In genomic region chr12:86973216-86973615, GRCm38 (mm10) we compare ENCODE assay signal across 9 mouse cellular contexts. TPM values are rescaled to one million over a fixed set of nuclear protein-coding genes. Genes with fewer than 3 reads are reported as not detected.
DNase-seq lines count a peak whose midpoint lies in the region; ATAC-seq lines count a peak whose summit lies in the region.
"Had no signal": no experiment of that assay in that cellular context is flagged by ENCODE, and none has a peak within 500 bp of the region (broad histone marks: within the 10 kb centered on the region; RNA-seq: fewer than 3 reads in every experiment).

No protein-coding gene starts in this region.

- H3K4me1 ChIP-seq in liver, embryonic 13.5 days (replicated peaks) = peaks cover 46% of the 10 kb centered on the region
- peaks cover 21% of the 10 kb centered on the region for H3K4me1 ChIP-seq in liver, embryonic 11.5 days (replicated peaks; ENCODE audit: control insufficient read depth, insufficient read depth, low read length)
- H3K4me1 ChIP-seq in forebrain, embryonic 16.5 days (replicated peaks; ENCODE audit: control insufficient read depth, insufficient read depth, low read length) = peaks cover 38% of the 10 kb centered on the region
- peaks cover 7% of the 10 kb centered on the region for H3K4me1 ChIP-seq in kidney, embryonic 14.5 days (ENCODE audit: control insufficient read depth, insufficient read depth, low read length)

- peaks cover 17% of the 10 kb centered on the region for H3K27me3 ChIP-seq in liver, embryonic 13.5 days
- H3K27me3 ChIP-seq in liver, embryonic 11.5 days (replicated peaks; ENCODE audit: control insufficient read depth, insufficient read depth, low read length) = peaks cover 9% of the 10 kb centered on the region
- no peaks in the 10 kb centered on the region for H3K27me3 ChIP-seq in forebrain, embryonic 16.5 days (replicated peaks; ENCODE audit: control insufficient read depth, insufficient read depth, low read length)
- H3K27me3 ChIP-seq in kidney, embryonic 14.5 days (ENCODE audit: control insufficient read depth, insufficient read depth, low read length) = peaks cover 2% of the 10 kb centered on the region; the same call in 1 of the 2 replicates

- no peaks in the 10 kb centered on the region for H3K36me3 ChIP-seq in liver, embryonic 13.5 days
- no peaks in the 10 kb centered on the region for H3K36me3 ChIP-seq in liver, embryonic 11.5 days (ENCODE audit: control insufficient read depth, insufficient read depth, low read length)
- no peaks in the 10 kb centered on the region for H3K36me3 ChIP-seq in forebrain, embryonic 16.5 days (ENCODE audit: control insufficient read depth, insufficient read depth)
- H3K36me3 ChIP-seq in kidney, embryonic 14.5 days (ENCODE audit: control insufficient read depth, insufficient read depth, low read length) = no peaks in the 10 kb centered on the region

- H3K9ac ChIP-seq in liver, embryonic 13.5 days = no peak overlapping the region
- H3K9ac ChIP-seq in liver, embryonic 11.5 days (ENCODE audit: low read depth, low read length) = no peak overlapping the region
- no peak overlapping the region; the same call in 1 of the 2 replicates for H3K9ac ChIP-seq in forebrain, embryonic 16.5 days (replicated peaks; ENCODE audit: low read depth, low read length)
- H3K9ac ChIP-seq in kidney, embryonic 14.5 days (ENCODE audit: low read depth, low read length) = no peak overlapping the region

- no peak for ATAC-seq in liver, embryonic 13.5 days (ENCODE audit: low read depth)
- ATAC-seq in liver, embryonic 11.5 days (replicated peaks; ENCODE audit: low FRiP score) = no peak
- ATAC-seq in forebrain, embryonic 16.5 days = no peak
- peak; percentile 22; the same call in 1 of the 2 replicates for ATAC-seq in kidney, embryonic 14.5 days (ENCODE audit: low FRiP score, low TSS enrichment)
- ATAC-seq in erythroblast, adult 5-6 weeks (replicated peaks; ENCODE audit: low FRiP score, poor library complexity, severe bottlenecking) = no peak

- no peak overlapping the region for H3K4me2 ChIP-seq in liver, embryonic 13.5 days
- no peak overlapping the region for H3K4me2 ChIP-seq in liver, embryonic 11.5 days
- H3K4me2 ChIP-seq in forebrain, embryonic 16.5 days (ENCODE audit: low read length) = no peak overlapping the region
- no peak overlapping the region for H3K4me2 ChIP-seq in kidney, embryonic 14.5 days (replicated peaks; ENCODE audit: low read depth, low read length)

- peak overlapping the region; percentile 9; the same call in 1 of the 2 replicates for H3K27ac ChIP-seq in liver, embryonic 13.5 days
- no peak overlapping the region for H3K27ac ChIP-seq in liver, embryonic 11.5 days (ENCODE audit: low read depth, low read length)
- peak overlapping the region; percentile 43 for H3K27ac ChIP-seq in forebrain, embryonic 16.5 days (ENCODE audit: low read length)
- H3K27ac ChIP-seq in kidney, embryonic 14.5 days (ENCODE audit: low read depth, low read length) = no peak overlapping the region

- 56% methylated on average over 7 of the region's 7 CpGs for WGBS in liver, embryonic 13.5 days (ENCODE audit: insufficient replicate concordance)
- 63% methylated on average over 7 of the region's 7 CpGs for WGBS in liver, embryonic 11.5 days
- WGBS in forebrain, embryonic 16.5 days = 15% methylated on average over 7 of the region's 7 CpGs
- WGBS in kidney, embryonic 14.5 days = 37% methylated on average over 7 of the region's 7 CpGs

- H3K9me3 ChIP-seq in liver, embryonic 13.5 days (replicated peaks) = no peaks in the 10 kb centered on the region
- no peaks in the 10 kb centered on the region for H3K9me3 ChIP-seq in liver, embryonic 11.5 days (ENCODE audit: control insufficient read depth, low read length)
- no peaks in the 10 kb centered on the region for H3K9me3 ChIP-seq in forebrain, embryonic 16.5 days (ENCODE audit: control insufficient read depth, low read length)
- H3K9me3 ChIP-seq in kidney, embryonic 14.5 days (ENCODE audit: control insufficient read depth, low read length) = no peaks in the 10 kb centered on the region

- H3K4me3 ChIP-seq in liver, embryonic 13.5 days (replicated peaks) = no peak overlapping the region
- no peak overlapping the region for H3K4me3 ChIP-seq in liver, embryonic 11.5 days (ENCODE audit: low read depth, low read length)
- no peak overlapping the region for H3K4me3 ChIP-seq in forebrain, embryonic 16.5 days (replicated peaks; ENCODE audit: low read length)
- H3K4me3 ChIP-seq in kidney, embryonic 14.5 days (ENCODE audit: low read length) = no peak overlapping the region

- no peak for DNase-seq in liver, embryonic 13.5 days
- DNase-seq in liver, embryonic 11.5 days (ENCODE audit: low spot score) = no peak
- peak; percentile 85 for DNase-seq in adrenal gland, postnatal 25 days
- DNase-seq in lung, postnatal 14 days = peak; percentile 69
- peak; percentile 51 for DNase-seq in urinary bladder, adult 2 months (ENCODE audit: low spot score)

RNA-seq across cellular contexts. Expression of gene Zdhhc22, which starts 17.0 kb away (rescaled TPM):
- polyA plus RNA-seq in liver, embryonic 13.5 days (2015; fragmentation: Nextera tagmentation; extraction: Ambion mirVana) = 0.03 TPM in 1 of 2 replicates, not detected in the other
- 0.05 and 0.08 TPM in 2 replicates for polyA plus RNA-seq in liver, embryonic 11.5 days (2014; fragmentation: Nextera tagmentation; extraction: Ambion mirVana)
- total RNA-seq in adrenal gland, postnatal 25 days (2021) = 0.86 and 1.9 TPM in 2 replicates
- polyA plus RNA-seq in forebrain, embryonic 16.5 days (2015; fragmentation: Nextera tagmentation; extraction: Ambion mirVana) = 5.2 and 9.4 TPM in 2 replicates
- not detected in 2 replicates for polyA plus RNA-seq in kidney, embryonic 14.5 days (2014; fragmentation: Nextera tagmentation; extraction: Ambion mirVana)
- not detected in 2 replicates for polyA plus RNA-seq in urinary bladder, adult 2 months (2012; rRNA removed)
- total RNA-seq in erythroblast, adult 5-6 weeks (2015; ENCODE audit: low replicate concordance) = not detected in 2 replicates
- total RNA-seq in erythroblast, adult 5-6 weeks (2017; ENCODE audit: low replicate concordance) = 0.43 TPM in 1 of 2 replicates, not detected in the other
- total RNA-seq: hematopoietic stem cell, adult 5-6 weeks had no signal

RNA-seq across cellular contexts. Expression of gene Cipc, which starts 26.4 kb away (rescaled TPM):
- polyA plus RNA-seq in liver, embryonic 13.5 days (2015; fragmentation: Nextera tagmentation; extraction: Ambion mirVana) = 11.6 and 13.6 TPM in 2 replicates
- 23.8 and 28.1 TPM in 2 replicates for polyA plus RNA-seq in liver, embryonic 11.5 days (2014; fragmentation: Nextera tagmentation; extraction: Ambion mirVana)
- 29.9 and 31.0 TPM in 2 replicates for total RNA-seq in adrenal gland, postnatal 25 days (2021)
- 61.5 and 62.7 TPM in 2 replicates for polyA plus RNA-seq in forebrain, embryonic 16.5 days (2015; fragmentation: Nextera tagmentation; extraction: Ambion mirVana)
- polyA plus RNA-seq in kidney, embryonic 14.5 days (2014; fragmentation: Nextera tagmentation; extraction: Ambion mirVana) = 12.6 and 30.4 TPM in 2 replicates
- polyA plus RNA-seq in urinary bladder, adult 2 months (2012; rRNA removed) = 46.4 and 52.3 TPM in 2 replicates
- total RNA-seq in erythroblast, adult 5-6 weeks (2015; ENCODE audit: low replicate concordance) = 4.8 and 7.1 TPM in 2 replicates
- total RNA-seq in erythroblast, adult 5-6 weeks (2017; ENCODE audit: low replicate concordance) = 5.6 and 8.2 TPM in 2 replicates

RNA-seq across cellular contexts. Expression of gene Tmem63c, which starts 47.9 kb away (rescaled TPM):
- not detected in 2 replicates for polyA plus RNA-seq in liver, embryonic 13.5 days (2015; fragmentation: Nextera tagmentation; extraction: Ambion mirVana)
- polyA plus RNA-seq in liver, embryonic 11.5 days (2014; fragmentation: Nextera tagmentation; extraction: Ambion mirVana) = not detected in 2 replicates
- 0.71 and 1.5 TPM in 2 replicates for total RNA-seq in adrenal gland, postnatal 25 days (2021)
- 6.4 and 11.2 TPM in 2 replicates for polyA plus RNA-seq in forebrain, embryonic 16.5 days (2015; fragmentation: Nextera tagmentation; extraction: Ambion mirVana)
- polyA plus RNA-seq in kidney, embryonic 14.5 days (2014; fragmentation: Nextera tagmentation; extraction: Ambion mirVana) = 0.08 TPM in 1 of 2 replicates, not detected in the other
- polyA plus RNA-seq in urinary bladder, adult 2 months (2012; rRNA removed) = 0.13 and 0.19 TPM in 2 replicates
- total RNA-seq in erythroblast, adult 5-6 weeks (2015; ENCODE audit: low replicate concordance) = not detected in 2 replicates
- total RNA-seq in erythroblast, adult 5-6 weeks (2017; ENCODE audit: low replicate concordance) = not detected in 2 replicates
- total RNA-seq: hematopoietic stem cell, adult 5-6 weeks had no signal

Comparison
In these comparisons a context has a peak if more than half of its experiments do, and no peak if none do; other contexts are left out.
1. H3K27ac ChIP-seq: peak in liver, embryonic 13.5 days (single experiment) and forebrain, embryonic 16.5 days (single experiment); none in liver, embryonic 11.5 days (single experiment) and kidney, embryonic 14.5 days (single experiment).
2. DNase-seq: peak in adrenal gland, postnatal 25 days (single experiment), lung, postnatal 14 days (single experiment) and urinary bladder, adult 2 months (single experiment); none in liver, embryonic 13.5 days (single experiment) and liver, embryonic 11.5 days (single experiment).